Mouse (Mus musculus) cerebellum, adult 9-10 months (tissue): Measurements from ENCODE around the gene Gramd1a.

ENCODE experiments used
- DNase-seq: peaks from one replicate; pipeline ENCODE4 v3.0.0; 2022

Gramd1a gene

GRCm38 (mm10) chr7:31119556-31119955, 36.1 kb downstream of the Gramd1a start:
- no peak for DNase-seq

DNA sequence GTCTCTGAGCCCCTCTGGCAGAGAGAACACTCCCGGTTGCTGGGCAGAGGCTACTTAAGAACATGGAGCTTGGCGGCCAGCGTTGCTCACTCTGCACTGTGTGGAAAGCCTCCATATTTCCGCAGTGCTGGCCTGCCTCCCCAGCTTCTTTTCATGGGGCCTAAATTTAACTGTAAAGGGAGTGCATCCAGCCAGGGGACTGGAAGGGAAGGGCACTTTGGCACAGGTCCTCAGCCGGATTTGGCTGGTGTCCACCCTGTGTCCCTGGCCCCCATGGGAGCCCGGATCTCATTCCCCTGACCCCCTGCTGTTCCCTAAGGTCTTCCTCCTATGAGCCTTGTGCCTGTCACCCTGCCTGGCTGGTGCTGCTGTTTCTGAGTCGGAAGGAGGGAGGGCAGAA, 37.2 kb downstream of the Gramd1a start:
- DNase-seq, result peak; percentile 87

- DNase-seq, result peak; percentile 81
Observed at GRCm38 (mm10) chr7:31117465-31117864, 38.2 kb downstream of the Gramd1a start.

DNA sequence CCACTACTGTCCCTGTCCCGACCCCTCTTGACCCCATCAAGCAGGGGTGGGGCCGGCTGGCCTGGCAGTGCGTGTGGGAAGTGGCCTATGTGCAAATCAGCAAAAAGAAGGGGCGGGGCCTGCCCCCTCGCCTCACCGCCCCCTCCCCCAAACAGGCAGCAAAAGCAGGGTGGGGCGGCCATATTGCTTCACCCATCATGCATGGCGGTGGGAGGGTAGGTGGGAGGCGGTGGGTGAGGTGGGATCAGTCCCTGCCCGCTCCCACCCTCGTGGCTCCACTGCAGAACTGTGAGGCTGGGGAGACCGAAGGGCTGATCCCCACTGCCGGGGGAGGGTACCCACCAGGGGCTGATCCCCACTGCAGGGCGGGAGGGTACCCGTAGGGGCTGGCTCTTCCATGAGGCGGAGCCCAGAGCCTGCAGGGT, 39.0 kb downstream of the Gramd1a start:
- DNase-seq, result no peak

DNA sequence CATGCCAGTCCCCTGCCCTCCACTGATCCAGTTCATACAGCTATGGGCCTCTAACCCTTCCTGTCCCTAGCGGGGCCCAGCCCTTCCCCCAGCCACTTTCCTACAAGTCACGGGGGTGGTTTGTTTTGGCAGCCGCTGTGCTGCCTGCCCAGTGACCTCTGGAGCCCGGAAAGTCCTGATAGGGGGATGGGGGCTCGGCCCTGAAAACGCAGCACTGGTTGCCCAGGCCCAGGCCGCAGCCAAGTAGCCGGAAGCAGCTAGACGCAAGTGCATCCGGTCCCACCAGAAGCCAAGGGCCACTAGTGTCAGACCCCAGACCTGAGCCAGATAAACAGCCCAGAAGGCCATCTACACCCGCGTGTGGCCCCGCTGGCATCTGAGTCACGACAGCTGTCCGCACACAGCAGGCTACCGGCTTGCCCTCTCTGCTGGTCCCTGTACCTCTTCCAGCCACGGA, 40.1 kb downstream of the Gramd1a start:
- DNase-seq, result peak; percentile 83

DNA sequence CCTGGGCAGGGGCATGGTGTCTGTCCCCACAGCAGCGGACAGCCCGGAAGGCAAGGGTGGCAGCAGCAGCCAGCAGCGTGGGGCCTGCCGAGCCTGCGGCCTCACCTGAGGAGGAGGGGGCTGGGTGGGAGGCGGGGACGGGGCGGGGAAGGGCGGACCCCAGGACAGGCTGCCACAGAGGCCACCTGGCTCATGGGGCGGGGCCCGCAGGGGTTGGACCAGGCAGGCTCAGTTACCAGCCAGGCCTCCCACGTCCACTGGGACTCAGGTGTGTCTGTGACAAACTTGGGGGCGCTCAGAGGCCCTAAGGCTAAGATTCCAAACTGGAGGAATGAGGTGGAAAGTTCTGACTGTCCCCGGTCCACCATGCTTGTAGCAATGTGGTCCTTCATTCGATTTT, 40.5 kb downstream of the Gramd1a start, which contains the start of gene Hpn:
Gene Hpn (minus strand): TSS at position 109 of the 400 bp plus-strand sequence.
- DNase-seq, result no peak

DNA sequence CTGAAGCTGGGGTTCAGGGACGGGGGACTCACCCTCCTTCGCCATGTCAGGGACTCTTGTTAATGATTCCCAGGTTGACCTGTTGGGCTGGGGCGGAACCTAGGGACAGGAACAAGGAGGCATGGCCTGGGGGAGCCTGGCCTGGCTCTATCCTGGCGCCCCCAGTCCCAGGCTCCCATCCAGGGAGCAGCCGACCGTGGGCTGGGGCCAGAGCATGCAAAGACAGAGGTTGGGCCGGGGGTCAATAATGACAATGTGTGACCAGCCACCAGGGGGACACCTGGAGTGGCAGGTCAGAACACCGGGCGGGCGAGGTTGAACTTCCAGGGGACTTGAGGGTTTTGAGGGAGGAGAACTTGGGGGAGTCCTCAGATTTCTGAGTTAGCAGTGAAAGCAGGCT, 41.0 kb downstream of the Gramd1a start:
- DNase-seq, result no peak

- peak; percentile 29 for DNase-seq
Observed at GRCm38 (mm10) chr7:31113800-31114199, 41.9 kb downstream of the Gramd1a start.

DNA sequence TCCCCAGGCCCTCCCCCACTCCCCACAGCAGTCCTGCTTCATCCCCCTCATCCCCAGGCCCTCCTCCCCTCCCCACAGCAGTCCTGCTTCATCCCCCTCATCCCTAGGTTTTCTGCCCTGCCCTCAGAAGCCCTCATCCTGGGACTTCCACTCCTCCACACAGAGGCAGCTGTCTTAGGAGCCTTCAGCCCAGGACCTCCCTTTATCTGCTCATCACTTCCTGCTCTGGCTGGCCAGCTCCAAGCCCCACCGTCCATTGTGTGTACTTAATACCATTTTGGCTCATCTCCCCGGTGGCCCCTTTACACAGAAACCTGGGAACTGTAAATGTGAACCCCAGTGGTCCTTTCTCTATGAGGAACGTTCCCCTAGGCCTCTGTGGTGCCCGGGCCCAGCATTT, 43.7 kb downstream of the Gramd1a start:
- DNase-seq, result peak; percentile 36

GRCm38 (mm10) chr7:31110861-31111385, 44.8 kb downstream of the Gramd1a start:
- DNase-seq, result no peak

DNA sequence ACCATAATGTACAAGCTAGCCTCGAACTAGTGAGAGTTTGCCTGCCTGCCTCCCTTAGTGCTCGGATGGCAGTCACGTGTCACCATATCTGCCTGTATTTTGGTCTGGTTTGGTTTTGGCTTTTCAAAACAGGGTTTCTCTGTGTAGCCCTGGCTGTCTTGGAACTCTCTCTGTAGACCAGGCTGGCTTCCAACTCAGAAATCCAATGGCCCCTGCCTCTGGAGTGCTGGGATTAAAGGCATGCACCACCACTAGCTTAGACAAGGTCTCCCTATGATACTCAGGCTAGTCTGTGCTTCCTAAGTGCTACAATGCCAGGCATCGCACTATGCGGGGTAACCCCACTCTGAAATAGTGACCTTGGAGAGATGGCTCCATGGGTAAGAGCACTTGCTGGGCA, 45.9 kb downstream of the Gramd1a start:
- DNase-seq, result peak; percentile 33

DNA sequence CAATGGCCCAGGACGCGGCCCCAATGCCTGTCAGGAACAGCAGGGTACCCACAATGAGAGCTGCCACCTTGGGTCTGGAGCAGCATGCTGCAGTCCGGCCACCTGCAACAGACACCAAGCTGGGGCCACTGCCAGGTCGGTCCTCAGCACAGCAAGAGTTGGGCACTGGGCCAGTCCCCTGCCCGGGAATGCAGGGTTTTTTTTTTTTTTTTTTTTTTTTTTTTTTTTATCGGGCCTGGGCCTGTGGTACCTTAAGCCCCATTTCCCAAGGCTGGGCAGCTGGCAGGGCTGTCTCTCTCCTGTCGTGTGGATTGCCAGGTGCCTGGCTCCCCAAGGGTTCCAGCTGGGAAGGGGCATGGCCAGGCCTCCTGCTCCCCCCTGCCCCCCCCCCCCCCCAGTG, 46.6 kb downstream of the Gramd1a start:
- peak; percentile 83 for DNase-seq

DNA sequence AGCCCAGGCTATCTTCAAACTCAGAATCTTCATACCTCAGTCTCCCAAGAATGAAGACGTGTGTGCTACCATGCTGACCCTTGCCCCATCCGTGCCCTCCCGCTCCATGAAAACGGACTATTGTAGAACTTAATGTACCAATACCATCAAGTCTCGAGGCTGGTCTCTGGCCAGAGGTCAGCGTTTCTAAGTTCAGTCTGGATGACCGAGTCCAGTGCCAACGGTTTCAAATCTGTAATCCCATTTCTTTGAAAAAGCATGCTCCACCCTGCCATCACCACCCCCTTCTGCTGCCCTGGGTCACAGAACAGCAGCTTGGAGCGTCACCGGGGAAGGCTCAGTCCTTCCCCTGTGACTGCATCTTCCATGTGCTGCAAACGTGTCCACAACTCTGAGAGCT, 47.9 kb downstream of the Gramd1a start:
- DNase-seq, result peak; percentile 32

DNA sequence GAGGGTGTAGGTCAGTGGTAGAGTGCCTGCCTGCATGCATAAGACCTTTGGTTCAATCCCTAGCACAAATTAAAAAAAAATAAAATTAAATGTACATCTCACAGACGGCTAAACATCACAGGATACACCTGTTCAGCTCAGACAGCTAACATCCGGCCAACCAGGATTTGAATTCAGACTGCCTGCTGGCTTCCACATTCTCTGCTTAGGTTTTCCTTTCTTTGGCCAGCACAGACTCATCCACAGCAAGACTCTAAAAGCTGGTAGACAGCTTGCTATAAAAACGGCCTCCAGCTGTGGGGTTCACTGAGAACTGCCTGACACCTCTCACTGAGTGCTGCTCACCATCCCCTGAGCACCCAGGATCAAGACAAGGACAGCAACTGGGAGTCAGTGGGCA, 49.5 kb downstream of the Gramd1a start:
- DNase-seq, result no peak

GRCm38 (mm10) chr7:31105061-31105768, 50.5 kb downstream of the Gramd1a start:
- peak; percentile 75 for DNase-seq

GRCm38 (mm10) chr7:31100786-31101185, 54.9 kb downstream of the Gramd1a start:
- DNase-seq, result no peak

DNA sequence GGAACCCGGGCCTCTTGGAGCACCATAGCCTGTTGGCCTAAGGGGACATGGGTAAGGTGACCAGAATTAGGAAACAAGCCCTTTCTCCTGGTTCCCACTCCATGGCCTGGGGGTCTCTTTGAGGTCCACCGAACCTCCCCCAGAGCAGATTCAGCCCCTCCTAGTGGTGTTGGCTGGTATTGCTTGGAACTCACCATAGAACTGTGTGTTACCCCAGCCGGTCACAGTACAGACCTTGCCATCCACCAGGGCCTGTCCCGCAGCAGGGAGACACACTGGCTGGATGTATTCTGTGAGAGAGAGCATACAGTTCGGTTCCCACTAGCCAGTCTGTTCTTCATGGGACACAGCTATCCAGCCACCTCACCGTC, 56.1 kb downstream of the Gramd1a start:
- no peak for DNase-seq

- no peak for DNase-seq
Observed at GRCm38 (mm10) chr7:31098697-31099611, 56.7 kb downstream of the Gramd1a start.

- DNase-seq, result peak; percentile 89
Observed at GRCm38 (mm10) chr7:31097583-31098248, 58.0 kb downstream of the Gramd1a start.

- no peak for DNase-seq
Observed at GRCm38 (mm10) chr7:31096892-31097564, 58.7 kb downstream of the Gramd1a start.

DNA sequence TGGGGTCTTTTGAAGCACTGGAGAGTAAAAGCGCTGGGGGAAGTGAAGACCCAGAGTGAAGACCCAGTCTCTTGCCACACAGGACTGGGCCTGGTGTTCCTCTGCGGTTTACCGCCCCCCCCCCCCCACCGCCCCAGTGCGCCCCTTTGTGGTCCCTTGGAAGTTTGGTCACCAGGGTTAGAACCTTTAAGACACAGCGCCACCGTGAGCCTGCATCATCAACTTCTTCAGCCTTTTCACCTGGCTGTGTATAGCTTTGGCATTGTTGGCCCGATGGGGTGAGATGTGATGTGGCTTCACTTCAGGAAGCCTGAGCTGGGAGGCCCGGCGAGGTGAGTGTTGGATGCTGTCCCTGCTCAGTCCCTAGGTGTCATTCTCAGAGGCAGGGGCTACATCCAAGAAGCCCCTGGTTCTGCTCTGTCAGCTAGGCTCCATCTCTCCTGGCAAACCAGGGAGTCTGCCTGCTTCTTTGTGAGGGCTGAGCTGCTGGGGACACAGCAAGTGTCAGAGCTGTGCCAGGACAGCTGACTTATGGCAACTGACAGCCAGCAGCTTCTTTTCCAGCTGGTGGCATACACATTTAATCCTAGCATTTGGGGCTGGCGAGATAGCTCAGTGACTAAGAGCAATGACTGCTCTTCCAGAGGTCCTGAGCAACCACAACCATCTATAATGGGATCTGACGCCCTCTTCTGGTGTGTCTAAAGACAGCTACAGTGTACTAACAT, 60.8 kb downstream of the Gramd1a start:
- no peak for DNase-seq

DNA sequence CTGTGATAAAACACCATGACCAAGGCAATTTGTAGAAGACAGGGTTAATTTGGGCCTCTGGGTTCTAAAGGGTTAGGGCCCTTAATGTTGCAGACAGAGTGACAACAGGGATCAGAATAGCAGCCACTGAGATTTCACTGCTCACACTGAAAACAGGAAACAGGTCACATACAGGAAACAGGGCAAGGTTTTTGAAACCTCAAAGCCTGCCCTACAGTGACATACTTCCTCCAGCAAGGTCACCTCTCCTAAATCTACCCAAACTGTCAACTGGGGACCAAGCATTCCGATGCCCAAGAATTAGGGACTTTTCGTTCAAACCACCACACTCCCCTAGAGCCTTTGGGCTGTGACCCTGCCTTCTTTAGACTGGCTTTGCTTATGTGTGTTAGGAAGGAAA, 66.0 kb downstream of the Gramd1a start:
- no peak for DNase-seq
